Mouse (Mus musculus): ENCODE data around the gene Llgl2.
A peak's percentile ranks its signal among the peaks of the same experiment; 100 is the strongest.

DNA sequence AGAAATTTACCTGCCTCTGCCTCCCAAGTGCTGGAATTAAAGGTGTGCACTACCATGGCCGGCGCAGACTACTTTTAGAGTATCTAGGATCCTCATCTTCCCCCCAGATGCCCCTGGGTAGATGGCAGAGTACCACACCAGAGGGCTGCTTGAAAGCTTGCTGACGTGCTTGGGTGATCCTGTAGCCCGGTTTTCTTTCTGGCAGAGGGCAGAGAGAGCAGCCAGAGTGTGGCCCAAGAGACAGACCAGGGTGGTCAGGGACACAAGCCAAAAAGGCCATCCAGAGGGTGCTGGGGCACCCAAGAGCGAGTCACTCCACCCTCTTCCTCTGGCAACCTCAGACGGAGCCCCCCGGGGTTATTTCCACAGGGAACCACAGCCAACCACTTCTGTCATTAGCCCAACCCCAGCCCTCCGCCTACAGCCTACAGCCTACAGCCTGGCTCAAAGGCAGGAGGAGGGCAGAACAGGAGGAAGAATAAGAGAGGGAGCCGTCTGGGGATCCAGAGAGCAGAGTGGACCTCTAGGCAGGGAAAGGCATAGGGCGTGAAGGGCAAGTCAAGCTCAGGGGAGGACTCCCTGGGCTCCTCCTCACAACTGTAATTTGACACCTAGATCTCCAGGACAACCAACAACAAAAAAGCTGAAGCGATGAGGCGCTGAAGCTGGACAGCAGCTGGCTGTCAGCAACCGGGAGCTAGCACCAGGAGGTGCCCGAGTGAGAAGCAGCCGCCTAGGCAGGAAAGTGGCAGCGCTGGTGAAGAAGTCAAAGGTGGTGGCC is 75.8 kb downstream of the Llgl2 start, which contains the start of gene Smim5:
- TF ChIP-seq CTCF (IDR thresholded peaks at IDR 0.05) (peak; percentile 34), POLR2A (IDR thresholded peaks at IDR 0.05; ENCODE audit: insufficient read depth, low read depth, low read length) (peak; percentile 92), EP300 (IDR thresholded peaks at IDR 0.05; ENCODE audit: insufficient read depth, low read depth, low read length) (0 out of 2 replicates have a peak, but pooled peaks have one; percentile 71)
